Mouse (Mus musculus): ENCODE data around the gene Lingo2.
"Not testable (repeated sequence)": the region's sequence is repeated elsewhere in the genome, so short reads cannot be mapped to it uniquely, and the experiment has no call there.

The Lingo2 gene

GRCm38 (mm10) chr4:36095482-36095881 lies 856.1 kb downstream of the Lingo2 start:
- no peak for DNase-seq (ENCODE audit: extremely low spot score, low read depth, low spot score)

- DNase-seq (ENCODE audit: extremely low spot score, low read depth, low spot score): no peak
Measured at GRCm38 (mm10) chr4:36081095-36081852, 870.3 kb downstream of the Lingo2 start.

- no peak for DNase-seq (ENCODE audit: extremely low spot score, low read depth, low spot score)
Measured at GRCm38 (mm10) chr4:36078910-36079525, 872.5 kb downstream of the Lingo2 start.

DNA sequence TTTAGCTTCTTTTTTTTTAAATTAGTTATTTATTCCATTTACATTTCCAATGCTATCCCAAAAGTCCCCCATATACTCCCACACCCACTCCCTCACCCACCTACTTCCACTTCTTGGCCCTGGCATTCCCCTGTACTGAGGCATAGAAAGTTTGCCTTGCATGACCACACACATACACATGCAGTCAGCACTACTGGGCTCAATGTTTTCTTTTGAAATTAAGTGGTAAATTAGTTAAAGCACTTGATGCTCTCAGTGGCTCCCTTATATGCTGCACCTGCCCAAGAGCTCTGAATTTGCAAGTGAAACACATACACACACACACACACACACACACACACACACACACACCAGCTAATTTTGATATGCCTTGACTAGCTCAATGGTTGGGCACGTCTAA lies 886.8 kb downstream of the Lingo2 start:
- not testable (repeated sequence) for DNase-seq (ENCODE audit: extremely low spot score, low read depth, low spot score)

GRCm38 (mm10) chr4:36052791-36053376 lies 898.7 kb downstream of the Lingo2 start:
- DNase-seq (ENCODE audit: extremely low spot score, low read depth, low spot score): no peak

- no peak for DNase-seq (ENCODE audit: extremely low spot score, low read depth, low spot score)
Measured at GRCm38 (mm10) chr4:36040361-36040760, 911.2 kb downstream of the Lingo2 start.

- no peak for DNase-seq (ENCODE audit: extremely low spot score, low read depth, low spot score)
Measured at GRCm38 (mm10) chr4:36038742-36039141, 912.8 kb downstream of the Lingo2 start.

- no peak for DNase-seq (ENCODE audit: extremely low spot score, low read depth, low spot score)
Measured at GRCm38 (mm10) chr4:36032039-36032438, 919.5 kb downstream of the Lingo2 start.

GRCm38 (mm10) chr4:36014181-36014580 lies 937.4 kb downstream of the Lingo2 start:
- no peak for DNase-seq (ENCODE audit: extremely low spot score, low read depth, low spot score)

DNA sequence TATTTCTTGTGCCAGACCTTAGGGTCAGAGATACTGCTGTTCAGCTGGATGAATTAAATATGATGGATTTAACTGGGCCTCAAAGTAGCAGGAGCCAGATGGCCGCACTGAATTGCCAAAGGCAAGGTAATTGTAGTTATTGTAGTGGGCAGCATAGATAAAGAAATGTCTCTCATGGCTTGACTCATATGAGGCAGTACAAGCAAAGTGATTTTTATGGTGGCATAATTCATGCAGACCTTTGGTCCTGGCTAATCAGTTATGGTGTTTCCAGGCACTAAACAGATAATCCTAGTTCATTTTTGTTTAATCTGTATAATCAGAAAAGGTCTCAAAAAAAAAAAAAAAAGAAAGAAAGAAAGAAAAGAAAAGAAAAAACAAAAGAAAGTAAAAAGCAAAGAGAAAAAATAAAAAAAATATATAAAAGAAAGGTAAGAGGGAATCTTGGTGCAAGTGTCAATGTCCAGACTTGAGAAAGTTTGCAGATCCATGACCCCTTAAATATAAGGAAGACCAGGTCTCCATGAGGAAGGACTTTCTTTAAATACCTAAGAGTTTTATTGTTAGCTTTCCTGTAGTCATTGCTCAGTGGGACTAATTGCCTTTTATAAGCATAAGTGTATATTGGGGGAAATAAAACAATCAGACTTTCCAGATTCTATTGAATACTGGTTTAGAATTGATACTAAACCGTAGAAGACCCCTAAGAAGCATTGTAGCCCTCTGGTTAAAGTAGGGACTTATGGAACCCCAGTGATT lies 959.4 kb downstream of the Lingo2 start:
- DNase-seq (ENCODE audit: extremely low spot score, low read depth, low spot score): no peak

GRCm38 (mm10) chr4:35986012-35986411 lies 965.5 kb downstream of the Lingo2 start:
- no peak for DNase-seq (ENCODE audit: extremely low spot score, low read depth, low spot score)

DNA sequence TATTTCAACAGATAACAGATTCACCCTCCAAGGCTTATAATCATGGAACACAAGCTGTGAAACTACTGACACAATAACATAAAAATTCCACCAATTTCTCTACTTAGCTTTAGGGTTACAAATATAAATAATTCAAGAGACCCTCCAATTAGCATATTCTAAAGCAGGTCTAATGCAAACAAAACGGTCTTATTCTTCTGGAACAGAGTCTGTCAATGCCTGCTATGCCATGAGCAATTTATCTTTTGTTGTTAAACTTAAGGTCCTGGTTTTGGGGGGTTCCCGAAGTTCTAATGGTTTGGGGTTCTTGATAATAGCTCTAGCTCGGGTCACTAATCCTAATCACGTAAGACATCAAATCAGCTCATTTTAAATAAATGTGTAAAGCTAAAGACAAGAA lies 988.0 kb downstream of the Lingo2 start:
- no peak for DNase-seq (ENCODE audit: extremely low spot score, low read depth, low spot score)

GRCm38 (mm10) chr4:35951894-35952293 lies 999.7 kb downstream of the Lingo2 start:
- no peak for DNase-seq (ENCODE audit: extremely low spot score, low read depth, low spot score)

DNA sequence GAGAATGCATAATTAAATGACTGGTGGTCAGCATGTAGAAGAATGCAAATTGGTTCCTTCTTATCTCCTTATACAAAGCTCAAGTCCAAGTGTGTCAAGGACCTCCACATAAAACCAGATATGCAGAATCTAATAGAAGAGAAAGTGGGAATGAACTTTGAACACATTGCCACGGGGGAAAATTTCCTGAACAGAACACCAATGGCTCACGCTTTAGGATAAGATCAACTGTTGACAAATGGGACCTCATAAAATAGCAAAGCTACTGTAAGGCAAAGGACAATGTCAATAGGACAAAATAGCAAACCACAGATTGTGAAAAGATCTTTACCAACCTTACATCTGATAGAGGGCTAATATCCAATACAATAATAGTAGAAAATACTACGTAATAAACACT lies 1000.3 kb downstream of the Lingo2 start:
- DNase-seq (ENCODE audit: extremely low spot score, low read depth, low spot score): no peak

- DNase-seq (ENCODE audit: extremely low spot score, low read depth, low spot score): no peak
Measured at GRCm38 (mm10) chr4:35934056-35934661, 1017.4 kb downstream of the Lingo2 start.

- DNase-seq (ENCODE audit: extremely low spot score, low read depth, low spot score): no peak
Measured at GRCm38 (mm10) chr4:35927722-35928121, 1023.8 kb downstream of the Lingo2 start.

GRCm38 (mm10) chr4:35917453-35917852 lies 1034.1 kb downstream of the Lingo2 start:
- DNase-seq (ENCODE audit: extremely low spot score, low read depth, low spot score): no peak

DNA sequence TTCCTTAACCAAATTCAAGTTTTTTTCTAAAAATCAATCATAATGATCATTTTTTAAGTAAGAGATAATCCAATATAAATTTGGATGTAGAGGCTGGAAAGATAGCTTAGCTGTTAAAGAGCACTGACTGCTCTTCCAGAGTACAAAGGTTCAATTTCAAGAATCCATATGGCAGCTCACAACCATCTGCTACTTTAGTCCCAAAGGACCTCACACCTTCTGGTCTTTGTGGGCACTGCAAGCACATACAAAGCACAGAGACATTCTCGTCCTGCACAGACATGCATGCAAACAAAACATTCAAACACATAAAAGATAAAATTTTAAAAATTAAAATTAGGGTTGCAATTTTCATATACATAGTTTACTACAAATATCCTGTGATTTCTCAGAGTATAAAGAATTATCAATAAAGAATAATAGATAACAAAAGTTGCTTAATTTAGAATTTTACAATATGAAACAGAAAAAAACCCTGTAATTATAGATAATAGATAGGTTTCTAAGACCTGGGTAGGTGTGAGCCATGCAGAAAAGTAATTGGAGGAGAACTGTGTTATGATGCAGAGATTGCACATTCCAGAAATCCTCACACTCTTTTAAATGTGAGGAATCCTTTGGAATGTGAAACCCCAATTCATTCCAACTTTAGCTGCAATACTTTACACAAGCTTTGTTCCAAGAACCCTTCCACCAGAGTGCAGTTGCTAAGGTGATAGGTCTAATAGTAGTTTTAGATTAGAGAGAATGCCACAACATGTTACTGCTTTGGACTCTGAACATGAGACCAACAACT lies 1053.6 kb downstream of the Lingo2 start:
- DNase-seq (ENCODE audit: extremely low spot score, low read depth, low spot score): no peak

DNA sequence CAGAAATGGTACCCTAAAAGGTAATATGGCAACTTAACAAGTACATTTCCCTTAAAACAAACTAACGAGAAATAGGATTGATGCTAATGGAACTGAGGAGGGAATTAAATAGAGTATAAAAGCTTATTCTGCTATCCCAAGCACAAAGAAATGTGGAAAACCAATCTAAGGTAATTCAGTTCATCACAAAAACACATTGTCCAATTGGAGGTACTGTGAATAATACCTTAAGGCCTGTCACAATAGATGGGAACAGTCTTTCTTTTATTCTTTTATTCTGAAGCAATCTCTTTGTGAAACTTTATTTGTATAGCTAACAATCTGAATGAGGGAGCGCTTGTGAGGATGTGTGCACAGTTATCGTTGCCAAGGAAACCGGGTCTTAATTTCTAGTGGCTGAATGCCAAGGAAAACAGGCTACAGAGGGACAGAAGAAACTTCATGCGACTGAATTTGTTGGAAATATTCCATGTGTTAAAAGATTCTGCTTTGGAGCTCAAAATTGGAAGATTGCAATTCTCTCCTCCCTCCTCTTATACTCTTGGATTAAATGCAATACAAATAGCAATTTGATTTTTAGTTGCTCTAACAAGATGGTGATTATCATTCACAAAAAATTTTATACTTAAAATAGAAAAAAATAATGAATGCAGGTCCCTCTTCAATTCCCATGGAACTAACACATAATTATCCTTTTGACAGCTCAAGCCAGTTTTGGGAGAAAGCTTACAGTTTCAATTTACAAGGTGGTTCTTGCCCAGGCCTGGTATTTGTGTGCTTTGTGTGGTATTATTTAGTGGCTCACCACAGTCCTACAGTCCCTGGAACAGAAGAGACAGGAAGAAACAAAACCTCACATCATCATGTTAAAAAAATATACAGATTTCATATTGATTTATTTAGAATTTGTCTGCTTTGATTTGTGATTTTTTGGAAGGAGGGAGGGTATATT lies 1065.7 kb downstream of the Lingo2 start:
- DNase-seq (ENCODE audit: extremely low spot score, low read depth, low spot score): no peak
